10 mouse cellular contexts compared by ENCODE assay signal in genomic region chr12:111944065-111944987, GRCm38 (mm10). TPM values are rescaled to one million over a fixed set of nuclear protein-coding genes. Genes with fewer than 3 reads are reported as not detected.
DNase-seq lines count a peak whose midpoint lies in the region; ATAC-seq and TF ChIP-seq lines count a peak whose summit lies in the region.
"Not testable (repeated sequence)": the region's sequence is repeated elsewhere in the genome, so short reads cannot be mapped to it uniquely, and the experiment has no call there.
"Had no signal": no experiment of that assay in that cellular context is flagged by ENCODE, and none has a peak within 500 bp of the region (broad histone marks: within the 10 kb centered on the region; RNA-seq: fewer than 3 reads in every experiment).

No protein-coding gene starts in this region.

- H3K9me3 ChIP-seq in forebrain, embryonic 11.5 days (ENCODE audit: control insufficient read depth, low read length); heart, postnatal 0 days (replicated peaks; ENCODE audit: control insufficient read depth, low read length); liver, embryonic 13.5 days (replicated peaks); midbrain, embryonic 13.5 days; stomach, embryonic 15.5 days: not testable (repeated sequence)

- peaks cover 20% of the 10 kb centered on the region for H3K4me1 ChIP-seq in bone marrow macrophage, adult 2 months (ENCODE audit: control insufficient read depth, insufficient read depth, low read length)
- not testable (repeated sequence) for H3K4me1 ChIP-seq in forebrain, embryonic 11.5 days (replicated peaks; ENCODE audit: control insufficient read depth, insufficient read depth, low read length); midbrain, embryonic 13.5 days (replicated peaks)
- H3K4me1 ChIP-seq in heart, postnatal 0 days (ENCODE audit: control insufficient read depth, insufficient read depth) = peaks cover 14% of the 10 kb centered on the region
- peaks cover 11% of the 10 kb centered on the region; the same call in 1 of the 2 replicates for H3K4me1 ChIP-seq in kidney, adult 2 months (ENCODE audit: control insufficient read depth, insufficient read depth, low read length)
- peaks cover 45% of the 10 kb centered on the region for H3K4me1 ChIP-seq in liver, embryonic 13.5 days (replicated peaks)
- H3K4me1 ChIP-seq in stomach, embryonic 15.5 days = peaks cover 27% of the 10 kb centered on the region

- not testable (repeated sequence) for H3K4me2 ChIP-seq in forebrain, embryonic 11.5 days (ENCODE audit: low read depth, low read length, severe bottlenecking); midbrain, embryonic 13.5 days (replicated peaks)
- peak overlapping the region; percentile 29 for H3K4me2 ChIP-seq in heart, postnatal 0 days (ENCODE audit: low read depth, low read length)
- H3K4me2 ChIP-seq in liver, embryonic 13.5 days = peak overlapping the region; percentile 66
- H3K4me2 ChIP-seq in stomach, embryonic 15.5 days = peak overlapping the region; percentile 37

- peak overlapping the region; percentile 42 for H3K4me3 ChIP-seq in bone marrow macrophage, adult 2 months (ENCODE audit: insufficient read depth, low read length)
- H3K4me3 ChIP-seq in forebrain, embryonic 11.5 days (ENCODE audit: low read depth, low read length); heart, postnatal 0 days (ENCODE audit: low read depth, low read length); kidney, adult 2 months (ENCODE audit: insufficient read depth, low read depth, low read length); midbrain, embryonic 13.5 days (replicated peaks); stomach, embryonic 15.5 days (replicated peaks): not testable (repeated sequence)
- peak overlapping the region; percentile 56 for H3K4me3 ChIP-seq in liver, embryonic 13.5 days (replicated peaks)

- ATAC-seq in forebrain, embryonic 11.5 days (replicated peaks; ENCODE audit: low FRiP score) = peak; percentile 52; the same call in 1 of the 2 replicates
- peak; percentile 55 for ATAC-seq in heart, postnatal 0 days (ENCODE audit: insufficient read depth, low read depth)
- ATAC-seq in liver, embryonic 13.5 days (ENCODE audit: low read depth) = peak; percentile 76
- ATAC-seq in midbrain, embryonic 13.5 days = peak; percentile 69; the same call in 1 of the 2 replicates
- ATAC-seq in stomach, embryonic 15.5 days (ENCODE audit: insufficient read depth, low FRiP score, low read depth) = peak; percentile 76

- not testable (repeated sequence) for H3K9ac ChIP-seq in forebrain, embryonic 11.5 days (ENCODE audit: low read length); midbrain, embryonic 13.5 days (replicated peaks); stomach, embryonic 15.5 days
- H3K9ac ChIP-seq in heart, postnatal 0 days (replicated peaks; ENCODE audit: low read depth, low read length) = peak overlapping the region; percentile 25; the same call in 1 of the 2 replicates
- peak overlapping the region; percentile 65 for H3K9ac ChIP-seq in liver, embryonic 13.5 days

- not testable (repeated sequence) for H3K27me3 ChIP-seq in forebrain, embryonic 11.5 days (ENCODE audit: control insufficient read depth, insufficient read depth, low read length); heart, postnatal 0 days (ENCODE audit: control insufficient read depth, insufficient read depth, low read length); kidney, adult 2 months (replicated peaks; ENCODE audit: control insufficient read depth, insufficient read depth, low read length); liver, embryonic 13.5 days; midbrain, embryonic 13.5 days; stomach, embryonic 15.5 days (replicated peaks)

- TF ChIP-seq CTCF in bone marrow macrophage, adult 2 months (IDR thresholded peaks at IDR 0.05; ENCODE audit: low read depth, low read length); heart, postnatal 0 days (IDR thresholded peaks at IDR 0.05; ENCODE audit: low read depth); kidney, adult 2 months (conservative IDR thresholded peaks at IDR 0.05; ENCODE audit: insufficient read depth, insufficient read length, low read depth, low read length): not testable (repeated sequence)

- WGBS in forebrain, embryonic 11.5 days = 71% methylated on average over 14 of the region's 20 CpGs
- WGBS in heart, postnatal 0 days = 48% methylated on average over 14 of the region's 20 CpGs
- whole genome bisulfite sequencing in kidney, adult 2 months = 59% methylated on average over 20 of the region's 20 CpGs
- 5% methylated on average over 17 of the region's 20 CpGs for WGBS in liver, embryonic 13.5 days (ENCODE audit: insufficient replicate concordance)
- 74% methylated on average over 16 of the region's 20 CpGs for WGBS in midbrain, embryonic 13.5 days
- 60% methylated on average over 18 of the region's 20 CpGs for WGBS in stomach, embryonic 15.5 days

- DNase-seq in B cell, adult 2 months = peak; percentile 32 to 40
- not testable (repeated sequence) for DNase-seq in forebrain, embryonic 11.5 days (ENCODE audit: low spot score); heart, postnatal 0 days (ENCODE audit: low spot score)
- peak; percentile 26 for DNase-seq in kidney, adult 2 months
- peak; percentile 64 for DNase-seq in liver, embryonic 13.5 days

- peak overlapping the region; percentile 62 for H3K27ac ChIP-seq in bone marrow macrophage, adult 2 months (ENCODE audit: insufficient read depth, low read depth, low read length)
- H3K27ac ChIP-seq in forebrain, embryonic 11.5 days (ENCODE audit: low read depth, low read length); midbrain, embryonic 13.5 days: not testable (repeated sequence)
- H3K27ac ChIP-seq in heart, postnatal 0 days (ENCODE audit: low read depth) = peak overlapping the region; percentile 93
- peak overlapping the region; percentile 45; the same call in 1 of the 2 replicates for H3K27ac ChIP-seq in kidney, adult 2 months (ENCODE audit: insufficient read depth, low read depth, low read length)
- H3K27ac ChIP-seq in liver, embryonic 13.5 days = peak overlapping the region; percentile 88
- peak overlapping the region; percentile 80 for H3K27ac ChIP-seq in stomach, embryonic 15.5 days

- H3K36me3 ChIP-seq in forebrain, embryonic 11.5 days (ENCODE audit: control insufficient read depth, insufficient read depth, low read length); heart, postnatal 0 days (replicated peaks; ENCODE audit: control insufficient read depth, insufficient read depth, low read length); kidney, adult 2 months (ENCODE audit: control insufficient read depth, insufficient read depth, low read length); liver, embryonic 13.5 days; midbrain, embryonic 13.5 days; stomach, embryonic 15.5 days: not testable (repeated sequence)

- not testable (repeated sequence) for TF ChIP-seq EP300 in heart, postnatal 0 days (IDR thresholded peaks at IDR 0.05; ENCODE audit: low read depth)

- not testable (repeated sequence) for TF ChIP-seq POLR2A in bone marrow macrophage, adult 2 months (IDR thresholded peaks at IDR 0.05; ENCODE audit: borderline replicate concordance, low read depth, low read length); kidney, adult 2 months (IDR thresholded peaks at IDR 0.05; ENCODE audit: low read depth, low read length)

RNA-seq across cellular contexts. Expression of gene Atp5mpl, which starts 22.5 kb away (rescaled TPM):
- polyA plus RNA-seq in bone marrow macrophage, adult 2 months (2012; ENCODE audit: insufficient read depth, insufficient read length, missing spikeins) = 335 and 339 TPM in 2 replicates
- 524 and 551 TPM in 2 replicates for polyA plus RNA-seq in forebrain, embryonic 11.5 days (2014; fragmentation: Nextera tagmentation; extraction: Ambion mirVana)
- total RNA-seq in heart, postnatal 0 days (2014; rRNA removed; ENCODE audit: low replicate concordance) = 727 and 889 TPM in 2 replicates
- 3,038 and 3,095 TPM in 2 replicates for polyA plus RNA-seq in heart, postnatal 0 days (2015; fragmentation: Nextera tagmentation; extraction: Ambion mirVana)
- 91.8 and 126 TPM in 2 replicates for polyA plus RNA-seq in kidney, adult 2 months (2012; rRNA removed)
- 591 and 627 TPM in 2 replicates for polyA plus RNA-seq in liver, embryonic 13.5 days (2015; fragmentation: Nextera tagmentation; extraction: Ambion mirVana)
- 697 and 714 TPM in 2 replicates for polyA plus RNA-seq in midbrain, embryonic 13.5 days (2015; fragmentation: Nextera tagmentation; extraction: Ambion mirVana)
- polyA plus RNA-seq in stomach, embryonic 15.5 days (2015; fragmentation: Nextera tagmentation; extraction: Ambion mirVana) = 711 and 748 TPM in 2 replicates

RNA-seq across cellular contexts. Expression of gene Tdrd9, which starts 27.0 kb away (rescaled TPM):
- polyA plus RNA-seq in bone marrow macrophage, adult 2 months (2012; ENCODE audit: insufficient read depth, insufficient read length, missing spikeins) = not detected in 2 replicates
- polyA plus RNA-seq in forebrain, embryonic 11.5 days (2014; fragmentation: Nextera tagmentation; extraction: Ambion mirVana) = 0.94 and 1.7 TPM in 2 replicates
- total RNA-seq in heart, postnatal 0 days (2014; rRNA removed; ENCODE audit: low replicate concordance) = 0.04 TPM in 1 of 2 replicates, not detected in the other
- polyA plus RNA-seq in heart, postnatal 0 days (2015; fragmentation: Nextera tagmentation; extraction: Ambion mirVana) = 0.11 and 0.27 TPM in 2 replicates
- polyA plus RNA-seq in kidney, adult 2 months (2012; rRNA removed) = 0.07 TPM in 1 of 2 replicates, not detected in the other
- 0.05 TPM in 1 of 2 replicates, not detected in the other for polyA plus RNA-seq in liver, embryonic 13.5 days (2015; fragmentation: Nextera tagmentation; extraction: Ambion mirVana)
- 0.23 and 0.58 TPM in 2 replicates for polyA plus RNA-seq in midbrain, embryonic 13.5 days (2015; fragmentation: Nextera tagmentation; extraction: Ambion mirVana)
- 0.23 and 0.27 TPM in 2 replicates for polyA plus RNA-seq in stomach, embryonic 15.5 days (2015; fragmentation: Nextera tagmentation; extraction: Ambion mirVana)

RNA-seq across cellular contexts. Expression of gene Ppp1r13b, which starts 36.4 kb away (rescaled TPM):
- 10.5 and 12.6 TPM in 2 replicates for polyA plus RNA-seq in bone marrow macrophage, adult 2 months (2012; ENCODE audit: insufficient read depth, insufficient read length, missing spikeins)
- polyA plus RNA-seq in forebrain, embryonic 11.5 days (2014; fragmentation: Nextera tagmentation; extraction: Ambion mirVana) = 6.3 and 7.6 TPM in 2 replicates
- 18.2 TPM in 2 replicates for total RNA-seq in heart, postnatal 0 days (2014; rRNA removed; ENCODE audit: low replicate concordance)
- polyA plus RNA-seq in heart, postnatal 0 days (2015; fragmentation: Nextera tagmentation; extraction: Ambion mirVana) = 9.9 and 11.2 TPM in 2 replicates
- 11.2 and 11.7 TPM in 2 replicates for polyA plus RNA-seq in kidney, adult 2 months (2012; rRNA removed)
- polyA plus RNA-seq in liver, embryonic 13.5 days (2015; fragmentation: Nextera tagmentation; extraction: Ambion mirVana) = 3.4 and 4.0 TPM in 2 replicates
- 17.8 and 19.7 TPM in 2 replicates for polyA plus RNA-seq in midbrain, embryonic 13.5 days (2015; fragmentation: Nextera tagmentation; extraction: Ambion mirVana)
- polyA plus RNA-seq in stomach, embryonic 15.5 days (2015; fragmentation: Nextera tagmentation; extraction: Ambion mirVana) = 22.8 and 22.9 TPM in 2 replicates

RNA-seq across cellular contexts. Expression of gene Rd3l, which starts 36.8 kb away (rescaled TPM):
- polyA plus RNA-seq in bone marrow macrophage, adult 2 months (2012; ENCODE audit: insufficient read depth, insufficient read length, missing spikeins) = not detected in 2 replicates
- not detected in 2 replicates for polyA plus RNA-seq in forebrain, embryonic 11.5 days (2014; fragmentation: Nextera tagmentation; extraction: Ambion mirVana)
- not detected in 2 replicates for total RNA-seq in heart, postnatal 0 days (2014; rRNA removed; ENCODE audit: low replicate concordance)
- 0.55 and 0.77 TPM in 2 replicates for polyA plus RNA-seq in heart, postnatal 0 days (2015; fragmentation: Nextera tagmentation; extraction: Ambion mirVana)
- not detected in 2 replicates for polyA plus RNA-seq in kidney, adult 2 months (2012; rRNA removed)
- not detected in 2 replicates for polyA plus RNA-seq in liver, embryonic 13.5 days (2015; fragmentation: Nextera tagmentation; extraction: Ambion mirVana)
- polyA plus RNA-seq in midbrain, embryonic 13.5 days (2015; fragmentation: Nextera tagmentation; extraction: Ambion mirVana) = not detected in 2 replicates
- polyA plus RNA-seq in stomach, embryonic 15.5 days (2015; fragmentation: Nextera tagmentation; extraction: Ambion mirVana) = not detected in 2 replicates
- total RNA-seq: adrenal gland, postnatal 4 days; layer of hippocampus, postnatal 36 days had no signal
